11 mouse cellular contexts compared by ENCODE assay signal in genomic region chr12:52397718-52398510, GRCm38 (mm10).
A peak's percentile ranks its signal among the peaks of the same experiment; 100 is the strongest.
DNase-seq lines count a peak whose midpoint lies in the region; ATAC-seq and TF ChIP-seq lines count a peak whose summit lies in the region.
"Had no signal": no experiment of that assay in that cellular context is flagged by ENCODE, and none has a peak within 500 bp of the region (broad histone marks: within the 10 kb centered on the region; RNA-seq: fewer than 3 reads in every experiment).

No protein-coding gene starts in this region.

- H3K4me3 ChIP-seq in heart, embryonic 12.5 days = no peak overlapping the region
- 0 out of 2 replicates have a peak overlapping the region, but pooled peaks have one; percentile 17 for H3K4me3 ChIP-seq in E14TG2a.4 (replicated peaks; ENCODE audit: low read length)
- H3K4me3 ChIP-seq in bone marrow macrophage, adult 2 months (ENCODE audit: insufficient read depth, low read length) = no peak overlapping the region
- H3K4me3 ChIP-seq: embryonic facial prominence, embryonic 13.5 days; lung, embryonic 15.5 days had no signal

- TF ChIP-seq CTCF in E14TG2a.4 (conservative IDR thresholded peaks at IDR 0.05; ENCODE audit: low read length) = no peak
- TF ChIP-seq CTCF in bone marrow macrophage, adult 2 months (IDR thresholded peaks at IDR 0.05; ENCODE audit: low read depth, low read length) = no peak

- H3K36me3 ChIP-seq in heart, embryonic 12.5 days = no peaks in the 10 kb centered on the region
- H3K36me3 ChIP-seq in E14TG2a.4 (ENCODE audit: insufficient read depth, low read length) = no peaks in the 10 kb centered on the region
- H3K36me3 ChIP-seq: embryonic facial prominence, embryonic 13.5 days; lung, embryonic 15.5 days had no signal

- no peak for ATAC-seq in heart, embryonic 12.5 days (ENCODE audit: insufficient number of reproducible peaks, low FRiP score)

- no peaks in the 10 kb centered on the region for H3K27me3 ChIP-seq in heart, embryonic 12.5 days (replicated peaks)
- H3K27me3 ChIP-seq in E14TG2a.4 (ENCODE audit: insufficient read depth, low read length) = no peaks in the 10 kb centered on the region
- H3K27me3 ChIP-seq: embryonic facial prominence, embryonic 13.5 days; lung, embryonic 15.5 days had no signal

- H3K9ac ChIP-seq in heart, embryonic 12.5 days = no peak overlapping the region
- H3K9ac ChIP-seq: embryonic facial prominence, embryonic 13.5 days; lung, embryonic 15.5 days had no signal

- H3K9me3 ChIP-seq in heart, embryonic 12.5 days (replicated peaks) = no peaks in the 10 kb centered on the region
- no peaks in the 10 kb centered on the region for H3K9me3 ChIP-seq in E14TG2a.4 (ENCODE audit: low read length)
- H3K9me3 ChIP-seq: embryonic facial prominence, embryonic 13.5 days; lung, embryonic 15.5 days had no signal

- H3K27ac ChIP-seq in heart, embryonic 12.5 days (ENCODE audit: poor library complexity, severe bottlenecking) = peak overlapping the region; percentile 34; the same call in 1 of the 2 replicates
- peak overlapping the region; percentile 53 for H3K27ac ChIP-seq in bone marrow macrophage, adult 2 months (ENCODE audit: insufficient read depth, low read depth, low read length)
- H3K27ac ChIP-seq: embryonic facial prominence, embryonic 13.5 days; lung, embryonic 15.5 days had no signal

- no peak for TF ChIP-seq POLR2A in bone marrow macrophage, adult 2 months (IDR thresholded peaks at IDR 0.05; ENCODE audit: borderline replicate concordance, low read depth, low read length)

- H3K4me2 ChIP-seq in heart, embryonic 12.5 days = no peak overlapping the region
- H3K4me2 ChIP-seq: embryonic facial prominence, embryonic 13.5 days; lung, embryonic 15.5 days had no signal

- H3K4me1 ChIP-seq in heart, embryonic 12.5 days (replicated peaks) = peaks cover 33% of the 10 kb centered on the region
- H3K4me1 ChIP-seq in E14TG2a.4 (replicated peaks; ENCODE audit: low read depth, low read length) = peaks cover 61% of the 10 kb centered on the region
- H3K4me1 ChIP-seq in bone marrow macrophage, adult 2 months (ENCODE audit: control insufficient read depth, insufficient read depth, low read length) = peaks cover 14% of the 10 kb centered on the region

- DNase-seq in heart, adult 8-10 months (ENCODE audit: low spot score) = no peak
- peak; percentile 59 for DNase-seq in kidney, adult 9 months
- no peak for DNase-seq in ovary, postnatal 36 days (ENCODE audit: low spot score)
- DNase-seq in spleen, postnatal 10 days (ENCODE audit: low spot score in 2 of 2) = no peak
- DNase-seq in adrenal gland, postnatal 14 days = no peak
- DNase-seq: cerebellum, adult 2 months had no signal

- 69% methylated on average over 2 of the region's 2 CpGs for WGBS in heart, embryonic 12.5 days
